Mouse (Mus musculus): Measurements from ENCODE around the gene Tnik. TPM values are rescaled to one million over a fixed set of nuclear protein-coding genes. Genes with fewer than 3 reads are reported as not detected.

Tnik gene
- polyA plus RNA-seq, 1 experiment = 2.3 TPM

GRCm38 (mm10) chr3:28467871-28468285 is 204.9 kb downstream of the Tnik start:
- H3K27me3 ChIP-seq (ENCODE audit: control insufficient read depth, insufficient read depth, low read length, poor library complexity, severe bottlenecking) = no peaks in the 10 kb centered on the region
- no peaks in the 10 kb centered on the region for H3K9me3 ChIP-seq (replicated peaks; ENCODE audit: control insufficient read depth, insufficient read depth, low read length, poor library complexity, severe bottlenecking)
- H3K4me3 ChIP-seq (ENCODE audit: low read depth, low read length) = no peak overlapping the region
- no peaks in the 10 kb centered on the region for H3K4me1 ChIP-seq (ENCODE audit: control insufficient read depth, insufficient read depth, low read length)
- TF ChIP-seq EP300 (IDR thresholded peaks at IDR 0.05; ENCODE audit: insufficient read depth, low read depth, low read length) (no peak), CTCF (IDR thresholded peaks at IDR 0.05; ENCODE audit: low read depth, low read length) (no peak)
- no peaks in the 10 kb centered on the region for H3K36me3 ChIP-seq (ENCODE audit: control insufficient read depth, insufficient read depth, low read length, poor library complexity, severe bottlenecking)
- H3K27ac ChIP-seq (ENCODE audit: insufficient read depth, low read length) = no peak overlapping the region
- no peak overlapping the region for H3K9ac ChIP-seq (ENCODE audit: low read depth, poor library complexity, severe bottlenecking)

- Histone ChIP-seq H3K36me3 (ENCODE audit: control insufficient read depth, insufficient read depth, low read length, poor library complexity, severe bottlenecking) (no peaks in the 10 kb centered on the region), H3K4me3 (ENCODE audit: low read depth, low read length) (no peak overlapping the region), H3K9ac (ENCODE audit: low read depth, poor library complexity, severe bottlenecking) (no peak overlapping the region), H3K27me3 (ENCODE audit: control insufficient read depth, insufficient read depth, low read length, poor library complexity, severe bottlenecking) (no peaks in the 10 kb centered on the region), H3K4me1 (ENCODE audit: control insufficient read depth, insufficient read depth, low read length) (no peaks in the 10 kb centered on the region), H3K9me3 (replicated peaks; ENCODE audit: control insufficient read depth, insufficient read depth, low read length, poor library complexity, severe bottlenecking) (no peaks in the 10 kb centered on the region), H3K27ac (ENCODE audit: insufficient read depth, low read length) (no peak overlapping the region)
- TF ChIP-seq CTCF (IDR thresholded peaks at IDR 0.05; ENCODE audit: low read depth, low read length) (no peak), EP300 (IDR thresholded peaks at IDR 0.05; ENCODE audit: insufficient read depth, low read depth, low read length) (no peak), POLR2A (IDR thresholded peaks at IDR 0.05; ENCODE audit: insufficient read depth, low read length) (no peak)
Observed at GRCm38 (mm10) chr3:28473439-28473838, 210.4 kb downstream of the Tnik start.

- Histone ChIP-seq H3K4me3 (ENCODE audit: low read depth, low read length) (no peak overlapping the region), H3K36me3 (ENCODE audit: control insufficient read depth, insufficient read depth, low read length, poor library complexity, severe bottlenecking) (no peaks in the 10 kb centered on the region), H3K27me3 (ENCODE audit: control insufficient read depth, insufficient read depth, low read length, poor library complexity, severe bottlenecking) (no peaks in the 10 kb centered on the region), H3K27ac (ENCODE audit: insufficient read depth, low read length) (no peak overlapping the region), H3K9ac (ENCODE audit: low read depth, poor library complexity, severe bottlenecking) (no peak overlapping the region), H3K9me3 (replicated peaks; ENCODE audit: control insufficient read depth, insufficient read depth, low read length, poor library complexity, severe bottlenecking) (no peaks in the 10 kb centered on the region), H3K4me1 (ENCODE audit: control insufficient read depth, insufficient read depth, low read length) (no peaks in the 10 kb centered on the region)
- TF ChIP-seq CTCF (IDR thresholded peaks at IDR 0.05; ENCODE audit: low read depth, low read length) (no peak), EP300 (IDR thresholded peaks at IDR 0.05; ENCODE audit: insufficient read depth, low read depth, low read length) (no peak), POLR2A (IDR thresholded peaks at IDR 0.05; ENCODE audit: insufficient read depth, low read length) (no peak)
Observed at GRCm38 (mm10) chr3:28477373-28477772, 214.4 kb downstream of the Tnik start.

GRCm38 (mm10) chr3:28485716-28486115 is 222.7 kb downstream of the Tnik start:
- TF ChIP-seq POLR2A (IDR thresholded peaks at IDR 0.05; ENCODE audit: insufficient read depth, low read length) = no peak
- TF ChIP-seq CTCF (IDR thresholded peaks at IDR 0.05; ENCODE audit: low read depth, low read length) = no peak
- no peak for TF ChIP-seq EP300 (IDR thresholded peaks at IDR 0.05; ENCODE audit: insufficient read depth, low read depth, low read length)
- Histone ChIP-seq H3K9me3 (replicated peaks; ENCODE audit: control insufficient read depth, insufficient read depth, low read length, poor library complexity, severe bottlenecking) (no peaks in the 10 kb centered on the region), H3K4me1 (ENCODE audit: control insufficient read depth, insufficient read depth, low read length) (no peaks in the 10 kb centered on the region), H3K9ac (ENCODE audit: low read depth, poor library complexity, severe bottlenecking) (no peak overlapping the region), H3K27ac (ENCODE audit: insufficient read depth, low read length) (no peak overlapping the region), H3K27me3 (ENCODE audit: control insufficient read depth, insufficient read depth, low read length, poor library complexity, severe bottlenecking) (no peaks in the 10 kb centered on the region), H3K36me3 (ENCODE audit: control insufficient read depth, insufficient read depth, low read length, poor library complexity, severe bottlenecking) (no peaks in the 10 kb centered on the region), H3K4me3 (ENCODE audit: low read depth, low read length) (no peak overlapping the region)

- Histone ChIP-seq H3K9ac (ENCODE audit: low read depth, poor library complexity, severe bottlenecking) (no peak overlapping the region), H3K9me3 (replicated peaks; ENCODE audit: control insufficient read depth, insufficient read depth, low read length, poor library complexity, severe bottlenecking) (no peaks in the 10 kb centered on the region), H3K4me1 (ENCODE audit: control insufficient read depth, insufficient read depth, low read length) (peaks cover 2% of the 10 kb centered on the region), H3K27ac (ENCODE audit: insufficient read depth, low read length) (no peak overlapping the region), H3K27me3 (ENCODE audit: control insufficient read depth, insufficient read depth, low read length, poor library complexity, severe bottlenecking) (no peaks in the 10 kb centered on the region), H3K36me3 (ENCODE audit: control insufficient read depth, insufficient read depth, low read length, poor library complexity, severe bottlenecking) (no peaks in the 10 kb centered on the region), H3K4me3 (ENCODE audit: low read depth, low read length) (no peak overlapping the region)
- TF ChIP-seq CTCF (IDR thresholded peaks at IDR 0.05; ENCODE audit: low read depth, low read length) = no peak
- TF ChIP-seq EP300 (IDR thresholded peaks at IDR 0.05; ENCODE audit: insufficient read depth, low read depth, low read length) = no peak
- no peak for TF ChIP-seq POLR2A (IDR thresholded peaks at IDR 0.05; ENCODE audit: insufficient read depth, low read length)
Observed at GRCm38 (mm10) chr3:28487418-28487817, 224.4 kb downstream of the Tnik start.

GRCm38 (mm10) chr3:28491085-28492041 is 228.3 kb downstream of the Tnik start:
- H3K9me3 ChIP-seq (replicated peaks; ENCODE audit: control insufficient read depth, insufficient read depth, low read length, poor library complexity, severe bottlenecking) = no peaks in the 10 kb centered on the region
- no peak overlapping the region for H3K4me3 ChIP-seq (ENCODE audit: low read depth, low read length)
- TF ChIP-seq CTCF (IDR thresholded peaks at IDR 0.05; ENCODE audit: low read depth, low read length) = no peak
- TF ChIP-seq POLR2A (IDR thresholded peaks at IDR 0.05; ENCODE audit: insufficient read depth, low read length) = no peak
- TF ChIP-seq EP300 (IDR thresholded peaks at IDR 0.05; ENCODE audit: insufficient read depth, low read depth, low read length) = no peak
- H3K9ac ChIP-seq (ENCODE audit: low read depth, poor library complexity, severe bottlenecking) = no peak overlapping the region
- no peaks in the 10 kb centered on the region for H3K36me3 ChIP-seq (ENCODE audit: control insufficient read depth, insufficient read depth, low read length, poor library complexity, severe bottlenecking)
- H3K27ac ChIP-seq (ENCODE audit: insufficient read depth, low read length) = no peak overlapping the region
- H3K4me1 ChIP-seq (ENCODE audit: control insufficient read depth, insufficient read depth, low read length) = peaks cover 2% of the 10 kb centered on the region
- no peaks in the 10 kb centered on the region for H3K27me3 ChIP-seq (ENCODE audit: control insufficient read depth, insufficient read depth, low read length, poor library complexity, severe bottlenecking)
